Mouse (Mus musculus) heart, postnatal 0 days (tissue): ENCODE measurements at regions not wholly inside any gene's neighbourhood (a gene's known extent, or its start where the extent isn't known, plus 50 kb on each side); places are given as distances from the start of the nearest gene placed in this dataset.

ENCODE experiments used
- ATAC-seq: fragments of 200-750 bp; cut with Nextera tagmentation; 2 replicates; pipeline ENCODE4 v1.8.0; 2017; ENCODE audit warnings: low read depth, moderate number of reproducible peaks, moderate library complexity; ENCODE audit not compliant: insufficient read depth
- DNase-seq: peaks from one replicate; pipeline ENCODE4 v3.0.0-alpha.2; 2016; ENCODE audit warnings: low spot score
- H3K27ac ChIP-seq: fragments of 300-500 bp; sonication (generic); 2 replicates; pipeline ENCODE4 v1.5.1; 2014; ENCODE audit warnings: low read depth, mild to moderate bottlenecking
- H3K27me3 ChIP-seq: fragments of 300-500 bp; sonication (generic); 2 replicates; pipeline ENCODE4 v1.6.1; 2014; ENCODE audit warnings: low read length, mixed read lengths; ENCODE audit not compliant: control insufficient read depth, insufficient read depth
- H3K36me3 ChIP-seq: fragments of 300-500 bp; sonication (generic); replicated peaks from 2 replicates; pipeline ENCODE4 v1.6.1; 2014; ENCODE audit warnings: low read length, mixed read lengths; ENCODE audit not compliant: control insufficient read depth, insufficient read depth
- H3K4me1 ChIP-seq: fragments of 300-500 bp; sonication (generic); 2 replicates; pipeline ENCODE4 v1.6.1; 2014; ENCODE audit warnings: antibody characterized with exemption; ENCODE audit not compliant: control insufficient read depth, insufficient read depth
- H3K4me2 ChIP-seq: fragments of 300-500 bp; sonication (generic); 2 replicates; pipeline ENCODE4 v1.6.1; 2014; ENCODE audit warnings: low read depth, mild to moderate bottlenecking, low read length, moderate library complexity
- H3K4me3 ChIP-seq: fragments of 300-500 bp; sonication (generic); 2 replicates; pipeline ENCODE4 v1.5.1; 2014; ENCODE audit warnings: low read depth, low read length
- H3K9ac ChIP-seq: fragments of 300-500 bp; sonication (generic); replicated peaks from 2 replicates; pipeline ENCODE4 v1.6.1; 2014; ENCODE audit warnings: low read depth, low read length, mixed read lengths
- H3K9me3 ChIP-seq: fragments of 300-500 bp; sonication (generic); replicated peaks from 2 replicates; pipeline ENCODE4 v1.6.1; 2016; ENCODE audit warnings: low read length; ENCODE audit not compliant: control insufficient read depth
- CTCF ChIP-seq: IDR thresholded peaks from 2 replicates; pipeline ENCODE4 v1.5.1; 2016; ENCODE audit warnings: antibody characterized with exemption, control low read depth, low read depth
- EP300 ChIP-seq: IDR thresholded peaks from 2 replicates; pipeline ENCODE4 v1.6.1; 2016; ENCODE audit warnings: antibody characterized with exemption, low read depth
- WGBS: fragments of 180-500 bp; shearing (Covaris S2); extraction: QIAGEN DNeasy Blood & Tissue Kit; methylation state at CpG from one replicate; pipeline ENCODE4 v1.1.7; 2014; 5-methylcytosine and 5-hydroxymethylcytosine counted together

- no peak for TF ChIP-seq CTCF
- TF ChIP-seq EP300 = no peak
- Histone ChIP-seq H3K36me3 (no peaks in the 10 kb centered on the region), H3K4me3 (no peak overlapping the region), H3K9ac (no peak overlapping the region), H3K9me3 (no peaks in the 10 kb centered on the region), H3K4me2 (no peak overlapping the region), H3K27me3 (no peaks in the 10 kb centered on the region), H3K4me1 (peaks cover 8% of the 10 kb centered on the region), H3K27ac (no peak overlapping the region)
- DNase-seq = no peak
- ATAC-seq = no peak
- whole genome bisulfite sequencing = 73% methylated on average over 5 of the region's 5 CpGs
Observed at GRCm38 (mm10) chr11:64829429-64829828, 149.4 kb upstream of the Elac2 start.

- no peak overlapping the region for H3K9ac ChIP-seq
- TF ChIP-seq CTCF = no peak
- no peak for TF ChIP-seq EP300
- no peak overlapping the region for H3K27ac ChIP-seq
- no peak for DNase-seq
- no peaks in the 10 kb centered on the region for H3K9me3 ChIP-seq
- peaks cover 8% of the 10 kb centered on the region for H3K4me1 ChIP-seq
- no peaks in the 10 kb centered on the region for H3K27me3 ChIP-seq
- H3K36me3 ChIP-seq = no peaks in the 10 kb centered on the region
- H3K4me3 ChIP-seq = no peak overlapping the region
- 56% methylated on average over 5 of the region's 5 CpGs for WGBS
- ATAC-seq = no peak
- no peak overlapping the region for H3K4me2 ChIP-seq
Observed at GRCm38 (mm10) chr11:64832453-64832852, 146.4 kb upstream of the Elac2 start.

GRCm38 (mm10) chr11:64833786-64834185, 145.1 kb upstream of the Elac2 start:
- Histone ChIP-seq H3K9ac (no peak overlapping the region), H3K36me3 (no peaks in the 10 kb centered on the region), H3K9me3 (no peaks in the 10 kb centered on the region), H3K27ac (no peak overlapping the region), H3K4me3 (no peak overlapping the region), H3K4me2 (no peak overlapping the region), H3K27me3 (no peaks in the 10 kb centered on the region), H3K4me1 (peaks cover 8% of the 10 kb centered on the region)
- TF ChIP-seq CTCF (no peak), EP300 (no peak)
- WGBS = 16% methylated on average over 3 of the region's 3 CpGs
- ATAC-seq = no peak
- DNase-seq = no peak

DNA sequence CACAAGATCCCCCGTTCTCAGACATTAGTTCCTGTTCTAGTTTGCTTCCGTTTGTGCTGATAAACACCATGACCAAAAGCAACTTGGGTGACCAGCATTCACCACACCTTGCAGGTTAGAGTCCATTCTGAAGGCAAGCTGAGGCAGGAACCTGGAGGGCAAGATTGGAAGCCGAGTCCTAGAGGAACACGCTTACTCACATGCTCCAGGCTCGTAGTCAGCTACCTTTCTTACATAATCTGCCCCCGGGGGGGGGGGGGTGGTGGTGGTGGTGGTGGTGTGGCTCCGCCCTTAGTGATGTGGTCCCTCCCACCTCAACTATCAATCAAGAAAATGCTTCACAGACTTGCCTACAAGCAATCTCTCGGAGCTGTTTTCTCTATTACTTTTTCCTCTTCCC, 142.1 kb upstream of the Elac2 start:
- Histone ChIP-seq H3K4me1 (peaks cover 8% of the 10 kb centered on the region), H3K27ac (no peak overlapping the region), H3K9me3 (no peaks in the 10 kb centered on the region), H3K9ac (no peak overlapping the region), H3K27me3 (no peaks in the 10 kb centered on the region), H3K36me3 (no peaks in the 10 kb centered on the region), H3K4me3 (no peak overlapping the region), H3K4me2 (no peak overlapping the region)
- DNase-seq (no peak), ATAC-seq (no peak)
- TF ChIP-seq CTCF = no peak
- TF ChIP-seq EP300 = no peak
- 77% methylated on average over 8 of the region's 8 CpGs for WGBS

- no peaks in the 10 kb centered on the region for H3K27me3 ChIP-seq
- no peak overlapping the region for H3K4me3 ChIP-seq
- H3K4me1 ChIP-seq = no peaks in the 10 kb centered on the region
- ATAC-seq (no peak), DNase-seq (no peak)
- no peak overlapping the region for H3K27ac ChIP-seq
- no peaks in the 10 kb centered on the region for H3K9me3 ChIP-seq
- no peaks in the 10 kb centered on the region for H3K36me3 ChIP-seq
- TF ChIP-seq CTCF (no peak), EP300 (no peak)
- WGBS = 72% methylated on average over 2 of the region's 2 CpGs
- no peak overlapping the region for H3K9ac ChIP-seq
- H3K4me2 ChIP-seq = no peak overlapping the region
Observed at GRCm38 (mm10) chr11:64841092-64841491, 137.7 kb upstream of the Elac2 start.

DNA sequence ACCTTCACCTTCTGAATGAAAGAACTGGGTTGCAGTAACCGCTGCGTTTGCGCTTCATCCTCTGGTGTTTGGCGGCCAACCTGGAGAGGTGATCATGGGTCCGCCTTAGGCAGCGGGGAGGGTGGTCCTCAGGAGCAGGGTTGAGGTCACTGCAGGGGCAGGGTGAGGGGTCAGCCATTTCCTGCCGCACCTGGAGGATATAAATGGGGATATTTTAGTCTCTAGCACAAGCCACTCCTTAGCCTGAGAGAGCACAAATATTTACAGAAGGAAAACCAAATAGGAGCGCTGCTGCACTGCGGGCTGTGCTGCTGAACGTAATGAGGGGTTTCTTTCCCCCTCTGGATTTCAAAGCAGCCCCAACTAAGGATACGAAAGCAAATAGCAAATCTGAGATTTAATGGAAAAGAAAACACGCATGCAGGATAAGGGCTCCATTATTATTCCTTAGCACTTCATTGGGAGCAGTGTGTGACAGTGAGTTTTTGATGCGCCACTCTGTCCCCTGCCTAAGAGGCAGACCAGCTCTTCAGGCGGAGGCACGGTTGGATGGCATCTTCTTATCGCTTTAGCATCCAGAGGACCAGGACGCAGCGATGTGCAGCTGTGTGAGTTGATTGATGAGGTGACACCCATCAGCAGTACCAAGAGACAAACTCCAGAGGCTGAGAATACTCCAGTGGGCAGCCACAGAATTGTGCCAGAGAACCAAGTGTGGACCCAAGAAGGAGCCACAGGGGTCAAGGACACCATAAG, 135.9 kb upstream of the Elac2 start:
- Histone ChIP-seq H3K4me1 (no peaks in the 10 kb centered on the region), H3K27ac (no peak overlapping the region), H3K4me3 (no peak overlapping the region), H3K9me3 (no peaks in the 10 kb centered on the region), H3K9ac (no peak overlapping the region), H3K36me3 (no peaks in the 10 kb centered on the region), H3K4me2 (no peak overlapping the region), H3K27me3 (no peaks in the 10 kb centered on the region)
- no peak for ATAC-seq
- TF ChIP-seq CTCF = no peak
- no peak for TF ChIP-seq EP300
- WGBS = 44% methylated on average over 18 of the region's 18 CpGs
- DNase-seq = no peak
